Mouse (Mus musculus) layer of hippocampus, postnatal 36 days (tissue): ENCODE results near the gene Mdc1. TPM values are rescaled to one million over a fixed set of nuclear protein-coding genes. Genes with fewer than 3 reads are reported as not detected.

Experiments
- DNase-seq, 2 experiments: peaks; one replicate each; pipeline ENCODE4 v3.0.0; 2022
- total RNA-seq, 2 experiments: library from RNA; stranded (reverse); gene quantifications; 2 replicates each; pipeline ENCODE4 v1.2.3; 2021

The Mdc1 gene
- total RNA-seq, 2 experiments from 2014 or later: 13.1 to 19.5 TPM

- DNase-seq: no peak
These were observed 18.1 kb downstream of the Mdc1 start for GRCm38 (mm10) chr17:35859371-35859770.

- no peak for DNase-seq
These were observed 18.5 kb downstream of the Mdc1 start for GRCm38 (mm10) chr17:35859835-35860234.

- DNase-seq: no peak
These were observed 19.5 kb downstream of the Mdc1 start for GRCm38 (mm10) chr17:35860831-35861197.

- DNase-seq: peak; percentile 92 to 93
These were observed 20.0 kb downstream of the Mdc1 start, which contains the start of gene Nrm for GRCm38 (mm10) chr17:35861198-35861857. TSS of gene Nrm (plus strand) at chr17:35861318.

- DNase-seq: no peak
These were observed 23.6 kb downstream of the Mdc1 start for GRCm38 (mm10) chr17:35864832-35865353.

- no peak for DNase-seq
These were observed 24.4 kb downstream of the Mdc1 start, which contains the start of gene Ppp1r18 for GRCm38 (mm10) chr17:35865481-35866280. TSS of gene Ppp1r18 (plus strand) at chr17:35865593.

- no peak for DNase-seq
These were observed 25.0 kb downstream of the Mdc1 start for GRCm38 (mm10) chr17:35866281-35866831.

GRCm38 (mm10) chr17:35866911-35867890 is 25.9 kb downstream of the Mdc1 start:
- DNase-seq: no peak

- no peak for DNase-seq
These were observed 27.0 kb downstream of the Mdc1 start for GRCm38 (mm10) chr17:35868165-35868820.

- DNase-seq: no peak
These were observed 27.6 kb downstream of the Mdc1 start for GRCm38 (mm10) chr17:35868961-35869345.

- DNase-seq: no peak
These were observed 28.2 kb downstream of the Mdc1 start for GRCm38 (mm10) chr17:35869346-35870067.

GRCm38 (mm10) chr17:35870151-35870883 is 29.0 kb downstream of the Mdc1 start:
- DNase-seq: no peak

- no peak for DNase-seq
These were observed 29.8 kb downstream of the Mdc1 start for GRCm38 (mm10) chr17:35870884-35871696.

- DNase-seq: peak; percentile 84 to 85
These were observed 32.6 kb downstream of the Mdc1 start for GRCm38 (mm10) chr17:35873774-35874519.

GRCm38 (mm10) chr17:35874721-35875120 is 33.4 kb downstream of the Mdc1 start:
- DNase-seq: no peak

- peak; percentile 94 for DNase-seq
These were observed 38.1 kb downstream of the Mdc1 start, which contains the start of gene Dhx16 for GRCm38 (mm10) chr17:35879245-35880057. TSS of gene Dhx16 (plus strand) at chr17:35879819.

GRCm38 (mm10) chr17:35882924-35883323 is 41.6 kb downstream of the Mdc1 start:
- DNase-seq: no peak
